Mouse (Mus musculus): Measurements from ENCODE around the gene Idnk.

The Idnk gene

GRCm38 (mm10) chr13:58193221-58193620 lies 35.8 kb downstream of the Idnk start:
- DNase-seq (ENCODE audit: low spot score): no peak

- DNase-seq (ENCODE audit: low spot score): no peak
These were observed 37.5 kb downstream of the Idnk start for GRCm38 (mm10) chr13:58194908-58195307.

GRCm38 (mm10) chr13:58197211-58197610 lies 39.8 kb downstream of the Idnk start:
- no peak for DNase-seq (ENCODE audit: low spot score)

- DNase-seq (ENCODE audit: low spot score): no peak
These were observed 40.7 kb downstream of the Idnk start for GRCm38 (mm10) chr13:58197981-58198640.

GRCm38 (mm10) chr13:58201343-58201742 lies 43.9 kb downstream of the Idnk start:
- no peak for DNase-seq (ENCODE audit: low spot score)

GRCm38 (mm10) chr13:58201908-58202307 lies 44.5 kb downstream of the Idnk start:
- DNase-seq (ENCODE audit: low spot score): no peak

GRCm38 (mm10) chr13:58202903-58203302 lies 45.5 kb downstream of the Idnk start:
- no peak for DNase-seq (ENCODE audit: low spot score)

GRCm38 (mm10) chr13:58204202-58204601 lies 46.8 kb downstream of the Idnk start:
- no peak for DNase-seq (ENCODE audit: low spot score)

GRCm38 (mm10) chr13:58204986-58205385 lies 47.5 kb downstream of the Idnk start:
- DNase-seq (ENCODE audit: low spot score): no peak

GRCm38 (mm10) chr13:58206084-58206483 lies 48.6 kb downstream of the Idnk start:
- DNase-seq (ENCODE audit: low spot score): no peak

GRCm38 (mm10) chr13:58210441-58210840 lies 53.0 kb downstream of the Idnk start:
- no peak for DNase-seq (ENCODE audit: low spot score)

- DNase-seq (ENCODE audit: low spot score): no peak
These were observed 55.1 kb downstream of the Idnk start for GRCm38 (mm10) chr13:58212530-58212929.

GRCm38 (mm10) chr13:58213801-58214200 lies 56.4 kb downstream of the Idnk start:
- no peak for DNase-seq (ENCODE audit: low spot score)
